Mouse (Mus musculus) E14TG2a.4 (cell line): ENCODE data around the gene Prkn.

ENCODE experiments used
- CTCF ChIP-seq: conservative IDR thresholded peaks from 2 replicates; pipeline ENCODE4 v1.5.1; 2014; ENCODE audit warnings: low read length
- POU5F1 ChIP-seq: IDR thresholded peaks from 2 replicates; pipeline ENCODE4 v1.6.1; 2014; ENCODE audit warnings: low read length, borderline replicate concordance

GRCm38 (mm10) chr17:11819506-11819905, 979.3 kb downstream of the Prkn start:
- TF ChIP-seq CTCF, result no peak
- no peak for TF ChIP-seq POU5F1
